ENCODE assay signal across 8 mouse cellular contexts in the genomic region with DNA sequence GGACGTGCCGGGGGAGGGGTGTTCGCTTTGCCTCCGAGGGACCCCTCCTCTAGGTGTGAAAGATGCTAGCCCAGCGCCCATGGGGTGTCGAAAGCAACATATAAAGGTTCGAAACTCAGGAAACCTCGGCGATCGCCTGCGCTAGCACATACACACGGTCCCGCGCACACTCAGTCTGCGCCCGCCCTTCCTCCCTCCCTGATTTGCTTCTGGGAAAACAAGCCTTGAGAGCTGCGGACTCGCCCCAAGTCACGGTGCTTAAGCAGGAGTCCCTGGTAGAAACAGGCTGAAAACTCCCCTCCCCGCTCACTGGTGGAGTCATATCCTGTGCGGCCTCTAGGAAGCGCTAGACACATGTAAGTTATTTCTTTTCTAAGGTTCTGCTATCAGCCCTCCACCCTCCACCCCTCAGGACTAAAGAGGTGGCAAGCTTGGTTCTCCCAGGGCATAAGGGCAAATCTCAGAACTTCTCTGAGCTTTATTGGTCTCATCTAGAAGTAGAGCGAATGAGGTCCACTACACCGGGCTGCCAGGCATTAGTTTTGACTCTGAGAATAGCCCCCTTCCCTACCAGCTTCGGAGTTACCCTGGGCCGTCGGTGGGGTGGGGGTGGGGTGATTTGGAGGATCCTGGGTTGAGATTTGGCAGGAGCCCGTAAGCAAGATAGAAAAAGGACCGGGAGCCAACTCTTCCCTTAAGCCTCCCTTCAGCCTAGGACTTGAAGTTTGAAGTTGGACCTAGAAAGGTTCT. TPM values are rescaled to one million over a fixed set of nuclear protein-coding genes. Genes with fewer than 3 reads are reported as not detected.
DNase-seq lines count a peak whose midpoint lies in the region; ATAC-seq lines count a peak whose summit lies in the region.

No protein-coding gene starts in this region.

- WGBS in embryonic facial prominence, embryonic 12.5 days = under 1% methylated on average over 29 of the region's 29 CpGs
- WGBS in limb, embryonic 10.5 days = under 1% methylated on average over 29 of the region's 29 CpGs
- under 1% methylated on average over 29 of the region's 29 CpGs for WGBS in midbrain, embryonic 12.5 days

- peaks cover 16% of the 10 kb centered on the region for H3K4me1 ChIP-seq in embryonic facial prominence, embryonic 12.5 days
- peaks cover 30% of the 10 kb centered on the region for H3K4me1 ChIP-seq in limb, embryonic 10.5 days
- peaks cover 35% of the 10 kb centered on the region for H3K4me1 ChIP-seq in midbrain, embryonic 12.5 days

- no peaks in the 10 kb centered on the region for H3K27me3 ChIP-seq in embryonic facial prominence, embryonic 12.5 days
- H3K27me3 ChIP-seq in limb, embryonic 10.5 days (ENCODE audit: low read depth, poor library complexity, severe bottlenecking) = no peaks in the 10 kb centered on the region
- H3K27me3 ChIP-seq in midbrain, embryonic 12.5 days = no peaks in the 10 kb centered on the region; the same call in 1 of the 2 replicates

- H3K36me3 ChIP-seq in embryonic facial prominence, embryonic 12.5 days = no peaks in the 10 kb centered on the region
- no peaks in the 10 kb centered on the region for H3K36me3 ChIP-seq in limb, embryonic 10.5 days
- no peaks in the 10 kb centered on the region for H3K36me3 ChIP-seq in midbrain, embryonic 12.5 days

- H3K27ac ChIP-seq in embryonic facial prominence, embryonic 12.5 days = peak overlapping the region; percentile 99
- peak overlapping the region; percentile 95 for H3K27ac ChIP-seq in limb, embryonic 10.5 days
- H3K27ac ChIP-seq in midbrain, embryonic 12.5 days (replicated peaks) = peak overlapping the region; percentile 94

- peak overlapping the region; percentile 93 for H3K4me2 ChIP-seq in embryonic facial prominence, embryonic 12.5 days (replicated peaks)
- peak overlapping the region; percentile 76 for H3K4me2 ChIP-seq in midbrain, embryonic 12.5 days (replicated peaks)

- peak; percentile 87 for DNase-seq in 3134 (ENCODE audit: extremely low read depth, insufficient read length, low spot score)
- peak; percentile 92 to 93 for DNase-seq in adrenal gland, postnatal 36 days
- peak; percentile 96 to 97 for DNase-seq in heart, adult 18-20 months
- peak; percentile 95 for DNase-seq in kidney, adult 18-20 months
- peak; percentile 84 for DNase-seq in limb, embryonic 10.5 days (ENCODE audit: low spot score)
- peak; percentile 97 for DNase-seq in skeletal muscle tissue, adult 2 months (ENCODE audit: low read depth, low spot score)

- H3K4me3 ChIP-seq in embryonic facial prominence, embryonic 12.5 days = peak overlapping the region; percentile 69
- peak overlapping the region; percentile 66 for H3K4me3 ChIP-seq in limb, embryonic 10.5 days
- H3K4me3 ChIP-seq in midbrain, embryonic 12.5 days = peak overlapping the region; percentile 67

- peak overlapping the region; percentile 65 for H3K9ac ChIP-seq in embryonic facial prominence, embryonic 12.5 days
- peak overlapping the region; percentile 63 for H3K9ac ChIP-seq in midbrain, embryonic 12.5 days (replicated peaks)

- no peaks in the 10 kb centered on the region for H3K9me3 ChIP-seq in embryonic facial prominence, embryonic 12.5 days
- H3K9me3 ChIP-seq in limb, embryonic 10.5 days (replicated peaks) = no peaks in the 10 kb centered on the region
- no peaks in the 10 kb centered on the region for H3K9me3 ChIP-seq in midbrain, embryonic 12.5 days

- ATAC-seq in embryonic facial prominence, embryonic 12.5 days (ENCODE audit: insufficient number of reproducible peaks, insufficient read depth, low FRiP score, low TSS enrichment) = peak; percentile 61
- ATAC-seq in midbrain, embryonic 12.5 days (ENCODE audit: low FRiP score, low read depth) = peak; percentile 54

RNA-seq across cellular contexts. Expression of a gene that starts 1.2 kb away (rescaled TPM):
- 100 to 1,000 TPM; 145 to 309 TPM for total RNA-seq in adrenal gland, postnatal 36 days (2021)
- 112 and 118 TPM in 2 replicates for polyA plus RNA-seq in embryonic facial prominence, embryonic 12.5 days (2016; fragmentation: Nextera tagmentation; extraction: Ambion mirVana)
- total RNA-seq in heart, adult 18-20 months (2021) = 10 to 100 TPM; 56.1 to 67.7 TPM
- polyA plus RNA-seq in limb, embryonic 10.5 days (2016; fragmentation: Nextera tagmentation; extraction: Ambion mirVana) = 24.6 and 45.4 TPM in 2 replicates
- polyA plus RNA-seq in midbrain, embryonic 12.5 days (2016; fragmentation: Nextera tagmentation; extraction: Ambion mirVana) = 70.8 and 80.6 TPM in 2 replicates

Comparison
In these comparisons a context has a peak if more than half of its experiments do, and no peak if none do; other contexts are left out.
1. Peak in every context shown above with its lines: DNase-seq, ATAC-seq, H3K4me3 ChIP-seq and H3K27ac ChIP-seq.